Mouse (Mus musculus) embryonic stem cell, embryonic (primary cell): ENCODE measurements at regions not wholly inside any gene's neighbourhood (a gene's known extent, or its start where the extent isn't known, plus 50 kb on each side); places are given as distances from the start of the nearest gene placed in this dataset.

Source experiments
- CTCF ChIA-PET, 4 experiments: fragments of 300-600 bp in 2 of 4; fragments of 350-600 bp in 2 of 4; sonication (Branson Sonifier 250); formaldehyde crosslinking; loops; one replicate each; lab custom pipeline; 2022; ENCODE audit warnings: inconsistent platforms in 2 of 4; lab: Charles Lee
- POLR2A ChIA-PET, 4 experiments: fragments of 300-600 bp in 2 of 4; fragments of 350-600 bp in 2 of 4; sonication (Branson Sonifier 250); formaldehyde crosslinking; loops; one replicate each; lab custom pipeline; 2022; ENCODE audit warnings: antibody characterized with exemption in 4 of 4, inconsistent platforms in 1 of 4; lab: Charles Lee

GRCm38 (mm10) chr13:70159604-70160003 is 357.4 kb downstream of the Med10 start:
- ChIA-PET POLR2A (no interaction called here), CTCF (no interaction called here)

GRCm38 (mm10) chr13:70162115-70162514 is 359.9 kb downstream of the Med10 start:
- ChIA-PET POLR2A (interaction anchor here in 1 of 4 experiments (0.8 kb wide), 1 partner anchor 33 kb away, joined by 3 read pairs; no protein-coding TSS in a partner anchor), CTCF (no interaction called here)

- ChIA-PET POLR2A (no interaction called here), CTCF (interaction anchor here in 1 of 4 experiments (0.7 kb wide), 1 partner anchor 470 kb away, joined by 3 read pairs; no protein-coding TSS in a partner anchor)
Measured at GRCm38 (mm10) chr13:70165511-70166225, 363.5 kb downstream of the Med10 start.

GRCm38 (mm10) chr13:70167747-70168146 is 365.6 kb downstream of the Med10 start:
- POLR2A ChIA-PET = no interaction called here

GRCm38 (mm10) chr13:70168906-70169305 is 366.7 kb downstream of the Med10 start:
- POLR2A ChIA-PET = no interaction called here
- CTCF ChIA-PET = no interaction called here

More at GRCm38 (mm10) chr13:70167747-70168146, 365.6 kb downstream of the Med10 start:
- CTCF ChIA-PET = no interaction called here

GRCm38 (mm10) chr13:70177066-70177465 is 374.9 kb downstream of the Med10 start:
- ChIA-PET CTCF (no interaction called here), POLR2A (no interaction called here)

- POLR2A ChIA-PET = no interaction called here
- CTCF ChIA-PET = no interaction called here
Measured at GRCm38 (mm10) chr13:70178073-70178491, 375.9 kb downstream of the Med10 start.

GRCm38 (mm10) chr13:70190978-70191377 is 388.8 kb downstream of the Med10 start:
- ChIA-PET POLR2A (no interaction called here), CTCF (interaction anchor here in 1 of 4 experiments (0.6 kb wide), 1 partner anchor 9 kb away, joined by 3 read pairs; no protein-coding TSS in a partner anchor)

GRCm38 (mm10) chr13:70192101-70193025 is 390.2 kb downstream of the Med10 start:
- POLR2A ChIA-PET = interaction anchor here in 1 of 4 experiments (0.7 to 0.9 kb wide), 2 partner anchors 134 to 399 kb away, joined by 3 to 4 read pairs; no protein-coding TSS in a partner anchor
- CTCF ChIA-PET = interaction anchor here in 2 of 4 experiments (0.6 to 1.5 kb wide), 3 partner anchors 60 to 196 kb away, joined by 3 to 7 read pairs (median 3); no protein-coding TSS in a partner anchor

- ChIA-PET POLR2A (interaction anchor here in 1 of 4 experiments (0.7 kb wide), 1 partner anchor 133 kb away, joined by 4 read pairs; no protein-coding TSS in a partner anchor), CTCF (interaction anchor here in 1 of 4 experiments (0.6 to 1.5 kb wide), 2 partner anchors 158 to 197 kb away, joined by 3 read pairs; no protein-coding TSS in a partner anchor)
Measured at GRCm38 (mm10) chr13:70193270-70193669, 391.1 kb downstream of the Med10 start.

- POLR2A ChIA-PET = no interaction called here
- CTCF ChIA-PET = no interaction called here
Measured at GRCm38 (mm10) chr13:70195854-70196253, 393.7 kb downstream of the Med10 start.

- CTCF ChIA-PET = no interaction called here
Measured at GRCm38 (mm10) chr13:70198638-70199037, 396.4 kb downstream of the Med10 start.

GRCm38 (mm10) chr13:70199087-70199486 is 396.9 kb downstream of the Med10 start:
- POLR2A ChIA-PET = no interaction called here
- CTCF ChIA-PET = no interaction called here

More at GRCm38 (mm10) chr13:70198638-70199037, 396.4 kb downstream of the Med10 start:
- POLR2A ChIA-PET = no interaction called here

GRCm38 (mm10) chr13:70205334-70205733 is 403.1 kb downstream of the Med10 start:
- POLR2A ChIA-PET = no interaction called here
- CTCF ChIA-PET = interaction anchor here in 1 of 4 experiments (0.7 kb wide), 1 partner anchor 178 kb away, joined by 4 read pairs; no protein-coding TSS in a partner anchor

- ChIA-PET CTCF (interaction anchor here in 1 of 4 experiments (1.2 kb wide), 1 partner anchor 175 kb away, joined by 3 read pairs; no protein-coding TSS in a partner anchor), POLR2A (interaction anchor here in 1 of 4 experiments (1.6 kb wide), 1 partner anchor 85 kb away, joined by 3 read pairs; no protein-coding TSS in a partner anchor)
Measured at GRCm38 (mm10) chr13:70210158-70210557, 408.0 kb downstream of the Med10 start.

GRCm38 (mm10) chr13:70213017-70213416 is 410.8 kb downstream of the Med10 start:
- CTCF ChIA-PET = no interaction called here
- POLR2A ChIA-PET = no interaction called here

- POLR2A ChIA-PET = no interaction called here
- CTCF ChIA-PET = no interaction called here
Measured at GRCm38 (mm10) chr13:70213622-70214021, 411.4 kb downstream of the Med10 start.

- POLR2A ChIA-PET = no interaction called here
- CTCF ChIA-PET = no interaction called here
Measured at GRCm38 (mm10) chr13:70214022-70214654, 411.9 kb downstream of the Med10 start.

- POLR2A ChIA-PET = no interaction called here
Measured at GRCm38 (mm10) chr13:70216134-70216533, 413.9 kb downstream of the Med10 start.

More at GRCm38 (mm10) chr13:70216134-70216533, 413.9 kb downstream of the Med10 start:
- CTCF ChIA-PET = no interaction called here
